Mouse (Mus musculus) CD8-positive naive resting alpha-beta T cell, adult 57 days (primary cell): Measurements from ENCODE around the gene Gm5868. TPM values are rescaled to one million over a fixed set of nuclear protein-coding genes. Genes with fewer than 3 reads are reported as not detected.

ENCODE experiments used
- total RNA-seq: library from RNA; stranded (reverse); gene quantifications from one replicate; pipeline ENCODE4 v1.2.4, GENCODE M21; 2023

The Gm5868 gene
- not detected for total RNA-seq

GRCm38 (mm10) chr5:72587192-72587681, at the start of gene Gm5868:
Gene Gm5868 (minus strand): TSS chr5:72587551.

GRCm38 (mm10) chr5:72580970-72581332, 6.4 kb downstream of the Gm5868 start, which contains the start of gene Zar1:
Gene Zar1 (minus strand): TSS chr5:72581254.

GRCm38 (mm10) chr5:72559544-72560049, 27.8 kb downstream of the Gm5868 start, which contains the start of gene Nfxl1:
Gene Nfxl1 (minus strand): TSS chr5:72559684.

Other genes with a start within 250 kb of the Gm5868 start
- not detected for gene Corin, start 83.1 kb downstream of the Gm5868 start, total RNA-seq
- gene Nfxl1, start 27.9 kb downstream of the Gm5868 start, total RNA-seq = 10.4 TPM
- not detected for gene Zar1, start 6.3 kb downstream of the Gm5868 start, total RNA-seq
- gene Cnga1, start 56.7 kb upstream of the Gm5868 start, total RNA-seq = 18.6 TPM
- gene Nipal1, start 60.2 kb upstream of the Gm5868 start, total RNA-seq = 12.6 TPM
- 184 TPM for gene Txk, start 165.2 kb upstream of the Gm5868 start, total RNA-seq